Mouse (Mus musculus) large intestine, adult 2 months (tissue): Measurements from ENCODE around the gene Fubp1. TPM values are rescaled to one million over a fixed set of nuclear protein-coding genes. Genes with fewer than 3 reads are reported as not detected.

Experiments used
- DNase-seq: peaks from one replicate; pipeline ENCODE4 v3.0.0-alpha.2; 2012; ENCODE audit warnings: low read depth, low spot score
- WGBS: fragments of 180-500 bp; shearing (Covaris S2); methylation state at CpG from one replicate; pipeline ENCODE4 v1.1.7; 2018; 5-methylcytosine and 5-hydroxymethylcytosine counted together
- polyA plus RNA-seq: library from polyadenylated mRNA; depleted of rRNA; stranded (reverse); fragments of >200 nt; gene quantifications from 2 replicates; pipeline ENCODE4 v1.2.3, GENCODE M21; 2012; rRNA removed

The Fubp1 gene
- polyA plus RNA-seq, 1 experiment, result 37.5 TPM

GRCm38 (mm10) chr3:152266036-152266421, 55.8 kb downstream of the Fubp1 start, which contains the start of gene Nexn:
Gene Nexn, minus strand, starts transcription at chr3:152266350.
- 7% methylated on average over 13 of the region's 13 CpGs for WGBS

GRCm38 (mm10) chr3:152268099-152268498, 57.9 kb downstream of the Fubp1 start:
- WGBS, result 91% methylated on average over 14 of the region's 14 CpGs
- no peak for DNase-seq

More at GRCm38 (mm10) chr3:152266036-152266421, 55.8 kb downstream of the Fubp1 start, which contains the start of gene Nexn:
- DNase-seq, result no peak

GRCm38 (mm10) chr3:152271071-152271710, 61.0 kb downstream of the Fubp1 start:
- DNase-seq, result no peak
- 85% methylated on average over 10 of the region's 10 CpGs for WGBS

GRCm38 (mm10) chr3:152271876-152272275, 61.7 kb downstream of the Fubp1 start:
- no peak for DNase-seq
- 83% methylated on average over 6 of the region's 6 CpGs for WGBS

- no peak for DNase-seq
- WGBS, result 92% methylated on average over 20 of the region's 20 CpGs
Observed at GRCm38 (mm10) chr3:152272974-152273685, 62.9 kb downstream of the Fubp1 start.

GRCm38 (mm10) chr3:152275008-152275407, 64.8 kb downstream of the Fubp1 start:
- DNase-seq, result no peak
- 83% methylated on average over 8 of the region's 8 CpGs for WGBS

GRCm38 (mm10) chr3:152276935-152277334, 66.7 kb downstream of the Fubp1 start:
- WGBS, result 93% methylated on average over 3 of the region's 3 CpGs
- DNase-seq, result no peak

- DNase-seq, result no peak
- WGBS, result 91% methylated on average over 2 of the region's 2 CpGs
Observed at GRCm38 (mm10) chr3:152277912-152278311, 67.7 kb downstream of the Fubp1 start.

- WGBS, result 72% methylated on average over 2 of the region's 2 CpGs
- no peak for DNase-seq
Observed at GRCm38 (mm10) chr3:152278431-152278830, 68.2 kb downstream of the Fubp1 start.

- no peak for DNase-seq
- WGBS, result 62% methylated on average over 3 of the region's 3 CpGs
Observed at GRCm38 (mm10) chr3:152282126-152282525, 71.9 kb downstream of the Fubp1 start.

GRCm38 (mm10) chr3:152284306-152284705, 74.1 kb downstream of the Fubp1 start:
- no peak for DNase-seq
- WGBS, result 97% methylated on average over 1 of the region's 1 CpGs

GRCm38 (mm10) chr3:152284759-152285158, 74.5 kb downstream of the Fubp1 start:
- 92% methylated on average over 5 of the region's 5 CpGs for WGBS
- DNase-seq, result no peak

Other genes starting within 250 kb of the Fubp1 start
- gene Gipc2, start 44.2 kb upstream of the Fubp1 start, polyA plus RNA-seq, result 158 TPM in 2 replicates
- gene Dnajb4, start 120 bp upstream of the Fubp1 start, polyA plus RNA-seq, result 3.5 and 3.7 TPM in 2 replicates
- gene Nexn, start 55.9 kb downstream of the Fubp1 start, polyA plus RNA-seq, result 0.18 and 0.40 TPM in 2 replicates
- gene Miga1, start 130.0 kb downstream of the Fubp1 start, polyA plus RNA-seq, result 4.3 and 6.0 TPM in 2 replicates
- 12.3 and 24.2 TPM in 2 replicates for gene Usp33, start 136.1 kb downstream of the Fubp1 start, polyA plus RNA-seq
- 15.8 TPM in 2 replicates for gene Zzz3, start 185.1 kb downstream of the Fubp1 start, polyA plus RNA-seq